Mouse (Mus musculus) brain, embryonic 14.5 days (tissue): ENCODE results near the gene Adgrg7.

ENCODE experiments used
- CTCF ChIP-seq: fragments of 200-500 bp; IDR thresholded peaks from 2 replicates; pipeline ENCODE4 v1.5.1; 2012; ENCODE audit warnings: inconsistent platforms, mild to moderate bottlenecking, moderate library complexity, borderline replicate concordance; ENCODE audit not compliant: insufficient read depth, insufficient read length; ENCODE audit errors: extremely low read depth
- POLR2A ChIP-seq: fragments of 200-500 bp; IDR thresholded peaks from 2 replicates; pipeline ENCODE4 v1.6.1; 2012; ENCODE audit warnings: mild to moderate bottlenecking, inconsistent platforms, borderline replicate concordance; ENCODE audit not compliant: poor library complexity, insufficient read depth, insufficient read length, severe bottlenecking; ENCODE audit errors: extremely low read depth

DNA sequence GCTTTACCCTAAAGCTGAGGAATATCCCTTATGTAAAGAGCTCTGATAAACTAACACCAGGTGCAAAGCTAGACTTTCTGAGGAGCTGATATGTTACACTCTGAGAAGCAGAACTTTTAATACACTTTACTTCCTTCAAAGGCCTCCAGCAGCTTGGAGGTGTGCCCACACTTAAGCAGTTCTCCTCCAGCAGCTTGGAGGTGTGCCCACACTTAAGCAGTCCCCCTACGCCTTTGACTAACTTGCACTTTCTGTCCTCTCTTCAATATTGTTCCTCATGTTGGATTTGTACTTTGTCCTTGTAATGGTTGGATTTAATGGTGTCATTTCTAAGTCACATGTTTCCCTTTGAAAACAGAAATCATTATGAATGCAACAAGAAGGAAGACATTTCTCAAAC lies 1.9 kb downstream of the Adgrg7 start:
- TF ChIP-seq POLR2A, result no peak
- TF ChIP-seq CTCF, result no peak
